Mouse (Mus musculus): ENCODE data around the gene Igsf9. TPM values are rescaled to one million over a fixed set of nuclear protein-coding genes. Genes with fewer than 3 reads are reported as not detected.

Igsf9 gene
- total RNA-seq (2021), result 1 to 10 TPM; 2.5 to 4.8 TPM
- long read RNA-seq, experiment 1, partial matches to known transcripts, result 2 of 2 reads
- long read RNA-seq, experiment 1, other reads (novel, unspliced or antisense), result 0 of 2 reads
- long read RNA-seq, experiment 2, partial matches to known transcripts, result 1 of 1 reads
- long read RNA-seq, experiment 2, other reads (novel, unspliced or antisense), result 0 of 1 reads

DNA sequence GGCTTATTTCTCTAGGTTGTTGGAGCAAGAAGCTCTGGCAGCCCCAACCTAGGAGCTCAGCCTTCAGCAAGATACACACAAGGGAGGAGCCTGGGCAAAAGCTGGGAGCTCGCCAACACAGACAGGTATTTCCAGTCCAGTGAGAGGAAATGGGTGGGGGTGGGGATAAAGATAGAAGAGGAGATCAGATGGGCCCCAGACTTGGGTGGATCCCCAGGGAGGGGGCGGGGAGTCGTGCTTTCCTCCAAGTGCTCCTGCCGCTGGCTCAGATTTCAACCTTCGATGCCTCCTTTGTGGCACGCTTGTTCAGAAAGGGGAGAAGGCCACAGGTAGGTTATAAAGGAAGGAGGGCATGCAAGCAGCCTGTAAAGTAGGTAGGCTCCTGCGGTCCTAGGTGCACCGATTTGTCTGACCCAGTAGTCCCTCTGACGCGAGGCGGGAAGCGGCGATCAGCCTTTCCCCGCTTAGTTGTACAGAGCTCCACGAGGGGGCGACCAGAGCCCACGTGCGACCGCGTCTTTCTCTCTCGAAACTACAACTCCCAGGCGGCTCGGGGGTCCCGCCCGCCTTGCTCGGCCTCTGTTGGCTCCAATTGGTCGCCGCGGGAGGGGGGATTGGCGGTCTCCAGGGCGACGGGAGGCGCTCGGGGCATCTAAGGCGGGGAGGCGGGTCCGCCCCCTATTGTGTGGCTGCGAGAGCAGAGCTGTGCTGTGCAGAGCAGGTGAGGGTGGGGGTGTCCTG is at the start of gene Igsf9:
Gene Igsf9, plus strand, starts transcription at position 249 of the 741 bp plus-strand sequence.
- DNase-seq, result peak; percentile 87

DNA sequence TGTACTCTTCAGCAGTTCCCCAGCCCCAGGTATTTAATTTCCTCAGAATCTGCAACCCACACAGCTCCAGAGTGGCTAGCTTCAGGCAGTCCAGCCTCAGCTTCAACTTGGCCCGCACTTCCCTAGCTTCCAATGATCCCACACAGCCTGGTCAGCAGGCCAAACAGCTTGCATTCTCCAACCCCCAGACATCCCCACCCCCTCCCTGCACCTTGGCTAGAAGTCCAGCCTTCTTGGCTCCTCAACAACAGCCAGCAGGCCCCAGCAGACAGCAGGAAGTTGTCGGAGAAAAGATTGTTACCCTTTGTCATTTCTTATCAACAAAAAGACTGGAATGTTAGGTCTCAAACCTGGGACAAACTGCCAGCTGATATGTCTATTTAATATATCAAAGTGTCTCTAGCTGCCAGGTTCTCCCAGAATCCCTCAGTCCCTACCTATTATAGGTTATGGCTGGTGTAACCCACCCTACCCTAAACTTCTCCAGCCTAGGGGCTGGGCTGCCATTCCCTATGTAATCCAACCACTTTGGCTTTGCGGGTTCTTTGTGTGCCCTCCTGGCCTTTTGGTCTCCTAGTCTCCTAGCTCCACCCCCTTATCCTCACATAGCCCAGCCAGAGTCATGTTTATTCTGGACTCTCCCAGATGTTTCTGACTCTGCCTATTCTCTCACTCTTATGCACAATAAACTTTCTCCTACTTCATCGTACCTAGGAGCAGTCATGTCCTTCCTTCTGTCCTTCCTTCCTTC is 49.6 kb upstream of the Igsf9 start:
- DNase-seq, result peak; percentile 53

DNA sequence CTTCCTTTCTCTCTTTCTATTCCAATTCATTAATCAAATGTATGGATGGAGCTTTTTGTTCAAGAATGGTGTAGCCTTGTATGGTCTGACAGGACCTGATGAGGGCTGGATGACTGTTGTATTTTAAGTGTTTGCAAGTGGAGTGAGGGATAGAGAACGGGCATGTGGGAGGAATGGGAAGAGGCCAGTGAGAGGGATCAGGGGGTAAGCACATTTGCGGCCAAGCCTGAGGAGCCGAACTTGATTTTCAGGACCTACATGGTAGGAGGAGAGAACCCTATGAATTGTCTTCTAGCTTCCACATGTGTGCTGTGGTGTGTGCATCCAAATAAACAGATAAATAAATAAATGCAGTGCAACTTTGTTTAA is 49.0 kb upstream of the Igsf9 start:
- DNase-seq, result no peak

GRCm38 (mm10) chr1:172433012-172433850 is 48.4 kb upstream of the Igsf9 start:
- DNase-seq, result no peak

GRCm38 (mm10) chr1:172433851-172434165 is 47.8 kb upstream of the Igsf9 start:
- DNase-seq, result no peak

DNA sequence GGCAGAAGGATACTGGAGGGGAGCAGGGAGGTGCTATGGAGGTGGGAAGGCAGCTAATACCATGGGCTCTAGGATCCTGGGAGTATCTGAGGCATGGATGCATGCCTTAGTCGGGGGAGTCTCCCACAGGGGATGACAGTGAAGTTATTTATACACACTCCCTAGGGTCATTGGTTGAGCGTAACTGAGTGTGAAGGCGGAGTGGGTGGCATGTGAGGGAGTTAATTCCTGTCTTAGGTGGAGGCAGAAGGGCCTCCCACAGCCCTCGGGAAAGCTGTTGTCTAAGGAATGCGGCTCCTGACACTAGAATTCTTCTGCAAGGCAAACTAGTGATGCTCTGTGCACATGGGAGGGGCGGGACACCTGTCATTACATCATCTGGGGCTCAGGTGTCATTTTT is 44.8 kb upstream of the Igsf9 start:
- no peak for DNase-seq

- DNase-seq, result no peak
Measured at GRCm38 (mm10) chr1:172438621-172439020, 43.0 kb upstream of the Igsf9 start.

DNA sequence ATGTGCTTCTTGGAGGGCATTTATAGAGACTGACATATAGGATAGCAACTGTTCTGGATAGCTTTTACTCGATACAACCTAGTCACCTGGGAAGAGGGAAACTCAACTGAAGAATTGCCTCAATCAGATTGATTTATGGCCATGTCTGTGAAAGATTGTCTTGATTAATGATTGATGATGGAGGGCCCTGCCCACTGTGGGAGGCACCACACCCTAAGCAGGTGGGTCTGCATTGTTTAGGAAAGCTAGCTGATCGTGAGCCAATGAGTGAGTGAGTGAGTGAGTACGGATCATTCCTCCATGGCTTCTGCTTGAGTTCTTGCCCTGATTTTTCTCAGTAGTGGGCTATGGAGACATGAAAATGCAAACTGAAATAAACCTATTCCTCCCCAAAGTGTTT is 41.1 kb upstream of the Igsf9 start:
- DNase-seq, result no peak

- DNase-seq, result no peak
Measured at GRCm38 (mm10) chr1:172441935-172442445, 39.6 kb upstream of the Igsf9 start.

GRCm38 (mm10) chr1:172450226-172450625 is 31.4 kb upstream of the Igsf9 start:
- no peak for DNase-seq

DNA sequence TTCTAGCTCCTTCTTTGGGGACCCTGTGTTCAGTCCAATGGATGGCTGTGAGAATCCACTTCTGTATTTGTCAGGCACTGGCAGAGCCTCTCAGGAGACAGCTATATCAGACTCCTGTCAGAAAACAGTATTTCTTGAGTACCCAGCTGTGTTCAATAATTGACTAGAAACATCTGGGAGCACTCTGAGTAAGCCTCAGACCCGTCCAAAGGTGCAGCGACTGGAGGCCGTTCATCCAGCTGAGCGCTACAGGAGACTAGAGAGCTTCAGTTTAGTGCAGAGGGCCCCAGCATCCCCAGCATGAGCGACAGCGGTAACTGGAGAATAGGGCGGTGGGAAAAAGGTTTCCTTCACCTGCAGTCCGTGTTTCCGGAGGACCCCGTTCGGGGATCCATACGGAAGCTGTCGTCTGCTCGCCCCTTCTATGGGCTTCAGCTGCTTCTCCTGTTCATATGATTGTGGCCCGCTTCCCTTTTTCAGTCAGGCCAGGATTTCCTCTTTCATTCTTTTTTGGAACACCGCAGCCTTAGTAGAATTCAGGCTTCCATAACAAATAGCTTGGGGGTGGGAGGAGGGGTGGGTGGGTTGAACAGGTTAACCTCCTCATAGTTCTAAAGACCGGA is 30.6 kb upstream of the Igsf9 start:
- no peak for DNase-seq

GRCm38 (mm10) chr1:172452911-172453310 is 28.7 kb upstream of the Igsf9 start:
- no peak for DNase-seq

DNA sequence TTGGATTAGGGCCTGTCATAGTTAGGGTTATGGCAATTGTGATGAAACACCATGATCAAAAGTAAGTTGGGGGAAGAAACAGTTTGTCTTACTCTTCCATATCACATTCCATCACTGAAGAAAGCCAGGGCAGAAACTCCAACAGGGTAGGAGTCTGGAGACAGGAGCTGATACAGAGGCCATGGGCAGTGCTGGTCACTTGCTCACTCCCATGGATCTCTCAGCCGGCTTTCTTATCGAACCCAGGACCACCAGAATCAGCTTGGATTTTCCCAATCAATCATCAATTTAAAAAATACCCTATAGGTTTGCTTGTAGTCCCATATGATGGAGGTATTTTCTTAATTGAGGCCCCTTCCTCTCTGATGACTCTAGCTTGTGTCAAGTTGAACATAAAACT is 27.8 kb upstream of the Igsf9 start:
- no peak for DNase-seq

DNA sequence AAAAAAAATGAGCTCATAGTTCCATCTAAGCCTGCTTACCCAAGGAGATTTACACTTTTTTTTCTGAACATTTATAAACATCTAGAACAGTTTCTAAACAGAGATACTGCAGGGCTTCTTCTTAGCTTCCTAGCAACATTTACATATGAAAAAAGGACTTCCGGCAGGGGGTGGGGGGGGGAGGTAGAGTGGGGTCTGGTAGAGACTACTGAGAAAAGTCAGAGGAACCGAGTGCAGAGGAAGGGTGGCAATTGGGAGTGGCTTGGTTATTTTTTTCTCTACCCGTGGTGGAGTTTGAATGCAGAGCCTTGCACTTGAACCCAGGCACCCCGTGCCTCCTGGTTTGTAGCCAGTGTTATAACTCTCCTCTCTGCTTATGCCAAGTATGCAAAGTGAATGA is 26.2 kb upstream of the Igsf9 start:
- no peak for DNase-seq

- peak; percentile 31 for DNase-seq
Measured at GRCm38 (mm10) chr1:172456001-172456677, 25.4 kb upstream of the Igsf9 start.

- no peak for DNase-seq
Measured at GRCm38 (mm10) chr1:172457196-172457595, 24.4 kb upstream of the Igsf9 start.

- DNase-seq, result no peak
Measured at GRCm38 (mm10) chr1:172458041-172458440, 23.5 kb upstream of the Igsf9 start.

GRCm38 (mm10) chr1:172461602-172462001 is 20.0 kb upstream of the Igsf9 start:
- no peak for DNase-seq

GRCm38 (mm10) chr1:172462534-172462933 is 19.1 kb upstream of the Igsf9 start:
- no peak for DNase-seq

GRCm38 (mm10) chr1:172463387-172464333 is 17.9 kb upstream of the Igsf9 start:
- no peak for DNase-seq

Measured in adrenal gland, postnatal 10 days (tissue).